Mouse (Mus musculus): ENCODE measurements around the gene Slc35e2. TPM values are rescaled to one million over a fixed set of nuclear protein-coding genes. Genes with fewer than 3 reads are reported as not detected.

Gene Slc35e2
- polyA plus RNA-seq, 1 experiment from 2014 or later: 12.3 TPM

DNA sequence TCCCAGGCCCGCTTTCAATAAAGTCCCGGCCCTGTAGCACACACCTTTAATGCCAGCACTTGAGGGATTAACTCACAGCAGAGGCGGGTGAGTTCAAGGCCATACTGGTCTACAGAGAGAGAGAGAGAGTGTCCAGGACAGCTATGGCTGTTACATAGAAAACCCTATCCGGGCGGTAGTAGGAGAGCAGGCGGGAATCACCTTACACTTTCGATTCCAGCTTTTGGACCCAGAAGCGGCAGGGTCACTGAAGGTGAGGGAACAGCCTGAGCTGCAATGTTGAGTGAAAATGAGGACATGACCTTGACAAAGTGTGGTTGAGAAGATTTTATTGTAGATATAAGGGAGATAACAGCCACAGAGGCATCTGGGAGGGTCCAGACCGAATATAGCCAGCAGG, 27.3 kb upstream of the Slc35e2 start:
- Histone ChIP-seq H3K9me3 (ENCODE audit: control insufficient read depth, low read length) (no peaks in the 10 kb centered on the region), H3K36me3 (ENCODE audit: control insufficient read depth, insufficient read depth, low read length) (peaks cover 5% of the 10 kb centered on the region; the same call in 1 of the 2 replicates), H3K9ac (ENCODE audit: low read depth, low read length) (no peak overlapping the region), H3K4me1 (ENCODE audit: control insufficient read depth, insufficient read depth, low read depth, low read length) (no peaks in the 10 kb centered on the region), H3K4me3 (ENCODE audit: low read length) (no peak overlapping the region), H3K27me3 (replicated peaks; ENCODE audit: control insufficient read depth, insufficient read depth, low read length) (no peaks in the 10 kb centered on the region), H3K4me2 (ENCODE audit: low read length) (no peak overlapping the region), H3K27ac (ENCODE audit: low read depth, low read length) (no peak overlapping the region)
- ATAC-seq: no peak
- WGBS: 96% methylated on average over 9 of the region's 9 CpGs

DNA sequence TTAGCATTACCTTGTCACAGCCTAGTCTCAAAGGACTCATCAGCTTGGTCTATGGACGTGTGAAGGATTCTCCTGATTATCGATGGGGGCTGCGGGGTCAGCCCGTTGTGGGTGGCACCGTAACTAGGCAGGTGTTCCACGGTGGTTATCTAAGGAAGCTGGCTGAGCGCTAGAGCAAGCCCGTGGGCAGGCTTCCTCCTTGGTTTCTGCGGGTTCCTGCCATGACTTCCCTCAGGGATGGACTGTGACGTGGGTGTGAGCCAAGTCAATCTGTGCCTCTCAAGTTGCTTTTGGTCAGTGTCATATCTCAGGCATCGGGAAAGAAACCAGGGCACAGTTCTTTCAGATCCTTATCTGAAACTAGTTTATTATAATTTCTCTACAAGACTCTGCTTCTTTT, 26.3 kb upstream of the Slc35e2 start:
- H3K4me2 ChIP-seq (ENCODE audit: low read length): no peak overlapping the region
- no peak overlapping the region for H3K4me3 ChIP-seq (ENCODE audit: low read length)
- H3K9ac ChIP-seq (ENCODE audit: low read depth, low read length): no peak overlapping the region
- H3K27me3 ChIP-seq (replicated peaks; ENCODE audit: control insufficient read depth, insufficient read depth, low read length): no peaks in the 10 kb centered on the region
- peaks cover 12% of the 10 kb centered on the region; the same call in 1 of the 2 replicates for H3K36me3 ChIP-seq (ENCODE audit: control insufficient read depth, insufficient read depth, low read length)
- ATAC-seq: no peak
- no peaks in the 10 kb centered on the region for H3K4me1 ChIP-seq (ENCODE audit: control insufficient read depth, insufficient read depth, low read depth, low read length)
- 89% methylated on average over 11 of the region's 11 CpGs for WGBS
- H3K27ac ChIP-seq (ENCODE audit: low read depth, low read length): no peak overlapping the region
- no peaks in the 10 kb centered on the region for H3K9me3 ChIP-seq (ENCODE audit: control insufficient read depth, low read length)

DNA sequence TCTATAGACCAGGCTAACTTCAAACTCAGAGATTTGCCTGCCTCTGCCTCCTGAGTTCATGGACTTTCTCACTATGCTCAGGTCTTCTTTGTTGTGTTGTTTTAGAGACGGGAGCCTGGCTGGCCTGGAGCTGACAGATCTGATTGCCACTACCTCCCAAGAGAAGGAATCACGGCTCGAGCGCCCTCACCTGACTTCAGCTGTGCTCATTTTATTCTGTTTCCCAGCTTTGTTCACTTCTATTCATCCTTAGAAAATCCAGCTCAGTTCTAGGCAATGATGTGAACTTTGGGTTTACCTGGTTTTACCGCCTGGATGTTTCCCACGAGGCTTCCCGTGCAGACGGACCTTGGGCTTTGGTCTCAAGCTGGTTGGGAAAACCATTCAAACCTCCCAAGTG, 25.7 kb upstream of the Slc35e2 start:
- Histone ChIP-seq H3K4me1 (ENCODE audit: control insufficient read depth, insufficient read depth, low read depth, low read length) (no peaks in the 10 kb centered on the region), H3K4me3 (ENCODE audit: low read length) (no peak overlapping the region), H3K27me3 (replicated peaks; ENCODE audit: control insufficient read depth, insufficient read depth, low read length) (no peaks in the 10 kb centered on the region), H3K4me2 (ENCODE audit: low read length) (no peak overlapping the region), H3K9ac (ENCODE audit: low read depth, low read length) (no peak overlapping the region), H3K27ac (ENCODE audit: low read depth, low read length) (no peak overlapping the region), H3K36me3 (ENCODE audit: control insufficient read depth, insufficient read depth, low read length) (peaks cover 14% of the 10 kb centered on the region; the same call in 1 of the 2 replicates), H3K9me3 (ENCODE audit: control insufficient read depth, low read length) (no peaks in the 10 kb centered on the region)
- WGBS: 81% methylated on average over 8 of the region's 8 CpGs
- no peak for ATAC-seq

DNA sequence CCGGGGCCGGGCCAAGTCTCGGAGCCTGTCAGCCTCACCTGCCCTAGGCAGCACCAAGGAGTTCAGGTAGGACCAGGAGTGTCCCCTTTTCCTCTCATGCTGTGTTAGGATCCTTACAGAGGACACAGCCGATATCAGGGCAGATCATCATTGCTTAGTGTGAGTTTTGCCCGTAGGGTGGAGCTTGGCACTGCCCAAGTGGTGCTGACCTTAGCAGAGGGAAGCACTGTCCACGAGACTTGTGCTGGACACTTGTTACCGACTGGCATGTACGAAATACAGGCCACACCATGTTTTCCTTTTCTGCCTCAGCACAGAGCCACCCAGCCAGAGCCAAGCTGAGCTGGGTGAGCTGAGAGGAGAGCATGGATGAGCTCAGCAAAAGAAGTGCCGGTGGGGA, 24.1 kb upstream of the Slc35e2 start:
- H3K9me3 ChIP-seq (ENCODE audit: control insufficient read depth, low read length): no peaks in the 10 kb centered on the region
- no peak overlapping the region for H3K4me2 ChIP-seq (ENCODE audit: low read length)
- H3K4me1 ChIP-seq (ENCODE audit: control insufficient read depth, insufficient read depth, low read depth, low read length): no peaks in the 10 kb centered on the region
- peaks cover 15% of the 10 kb centered on the region; the same call in 1 of the 2 replicates for H3K36me3 ChIP-seq (ENCODE audit: control insufficient read depth, insufficient read depth, low read length)
- no peaks in the 10 kb centered on the region for H3K27me3 ChIP-seq (replicated peaks; ENCODE audit: control insufficient read depth, insufficient read depth, low read length)
- H3K9ac ChIP-seq (ENCODE audit: low read depth, low read length): no peak overlapping the region
- H3K27ac ChIP-seq (ENCODE audit: low read depth, low read length): no peak overlapping the region
- no peak overlapping the region for H3K4me3 ChIP-seq (ENCODE audit: low read length)
- no peak for ATAC-seq
- 96% methylated on average over 9 of the region's 9 CpGs for WGBS

DNA sequence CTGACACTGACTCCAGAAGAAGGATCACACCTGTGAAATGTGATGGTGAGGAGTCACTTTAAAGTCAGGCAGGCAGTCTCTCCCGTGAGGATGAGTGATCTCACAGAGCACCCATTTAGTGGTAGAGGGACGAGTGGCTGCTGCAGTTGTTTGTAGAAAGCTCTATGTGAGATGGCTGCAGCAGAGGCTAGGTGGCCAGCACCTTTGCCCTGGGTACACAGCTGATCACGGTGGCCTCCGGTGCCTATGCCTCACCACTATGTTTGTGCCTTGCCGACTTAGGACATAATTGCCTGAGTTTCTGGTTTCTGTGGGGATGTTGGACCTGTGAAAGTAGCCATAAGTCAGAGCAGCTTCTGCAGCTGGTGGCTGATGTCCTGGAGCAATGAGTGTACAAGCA, 23.5 kb upstream of the Slc35e2 start:
- no peaks in the 10 kb centered on the region for H3K27me3 ChIP-seq (replicated peaks; ENCODE audit: control insufficient read depth, insufficient read depth, low read length)
- no peak overlapping the region for H3K4me3 ChIP-seq (ENCODE audit: low read length)
- no peaks in the 10 kb centered on the region for H3K9me3 ChIP-seq (ENCODE audit: control insufficient read depth, low read length)
- peaks cover 17% of the 10 kb centered on the region; the same call in 1 of the 2 replicates for H3K36me3 ChIP-seq (ENCODE audit: control insufficient read depth, insufficient read depth, low read length)
- no peak overlapping the region for H3K9ac ChIP-seq (ENCODE audit: low read depth, low read length)
- no peak for ATAC-seq
- no peaks in the 10 kb centered on the region for H3K4me1 ChIP-seq (ENCODE audit: control insufficient read depth, insufficient read depth, low read depth, low read length)
- H3K27ac ChIP-seq (ENCODE audit: low read depth, low read length): no peak overlapping the region
- 91% methylated on average over 5 of the region's 5 CpGs for WGBS
- no peak overlapping the region for H3K4me2 ChIP-seq (ENCODE audit: low read length)

DNA sequence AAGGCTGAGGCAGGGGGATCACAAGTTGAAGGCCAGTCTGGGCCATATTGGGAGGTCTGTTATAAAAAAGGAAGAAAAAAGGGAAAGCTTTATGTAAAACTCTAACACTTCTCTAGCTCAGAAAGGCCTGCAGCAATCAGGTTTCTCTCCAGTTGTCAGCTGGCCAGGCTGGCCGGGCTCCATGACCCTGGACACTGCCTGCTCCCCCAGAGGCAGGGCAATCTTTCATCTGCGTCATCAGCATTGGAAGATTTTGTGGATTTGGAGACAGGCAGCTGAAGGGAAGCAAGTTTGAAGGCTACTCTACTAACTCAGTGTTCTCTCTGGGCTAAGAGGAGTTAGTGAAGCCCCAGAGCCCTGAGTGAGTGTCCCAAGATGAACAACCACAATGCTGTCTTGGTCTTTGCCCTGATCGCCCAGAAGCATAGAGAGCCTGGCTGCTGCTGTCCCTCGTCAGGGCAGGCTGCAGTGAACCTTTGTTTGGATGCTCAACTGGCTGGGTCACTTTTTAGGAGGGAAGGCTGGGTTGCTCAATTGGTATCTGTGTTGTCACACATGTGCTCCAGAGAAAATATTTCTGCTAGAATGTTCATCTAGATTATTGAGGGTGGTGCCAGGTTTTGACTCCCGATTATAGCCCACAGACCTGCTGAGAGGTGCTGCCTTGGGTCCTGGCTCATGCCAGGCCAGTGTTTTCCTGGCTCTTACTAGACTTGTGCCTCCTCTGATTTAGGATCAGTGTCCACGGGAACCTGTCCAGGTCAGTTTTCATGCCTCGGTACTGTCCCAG, 22.7 kb upstream of the Slc35e2 start:
- Histone ChIP-seq H3K4me1 (ENCODE audit: control insufficient read depth, insufficient read depth, low read depth, low read length) (no peaks in the 10 kb centered on the region), H3K4me2 (ENCODE audit: low read length) (no peak overlapping the region), H3K4me3 (ENCODE audit: low read length) (no peak overlapping the region), H3K27ac (ENCODE audit: low read depth, low read length) (no peak overlapping the region), H3K27me3 (replicated peaks; ENCODE audit: control insufficient read depth, insufficient read depth, low read length) (no peaks in the 10 kb centered on the region), H3K36me3 (ENCODE audit: control insufficient read depth, insufficient read depth, low read length) (peaks cover 17% of the 10 kb centered on the region; the same call in 1 of the 2 replicates), H3K9me3 (ENCODE audit: control insufficient read depth, low read length) (no peaks in the 10 kb centered on the region), H3K9ac (ENCODE audit: low read depth, low read length) (no peak overlapping the region)
- no peak for ATAC-seq
- WGBS: 90% methylated on average over 7 of the region's 7 CpGs

DNA sequence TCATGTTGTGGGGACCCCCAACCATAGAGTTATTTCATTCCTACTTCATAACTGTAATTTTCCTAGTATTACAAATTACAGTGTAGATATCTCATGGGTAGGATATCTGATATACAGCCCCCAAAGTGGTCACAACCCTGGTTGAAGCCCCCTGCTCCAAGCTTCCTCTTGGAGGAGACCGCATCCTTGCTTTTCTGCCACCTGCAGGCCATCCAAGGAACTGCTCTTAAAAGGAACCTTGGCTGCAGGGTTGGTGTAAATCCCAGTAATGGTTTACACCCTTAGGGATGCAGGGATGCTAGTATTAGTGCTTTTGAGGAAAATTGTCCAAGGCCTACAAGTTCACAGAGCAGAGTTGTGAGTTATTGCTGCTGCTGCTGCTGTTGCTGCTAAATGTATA, 20.8 kb upstream of the Slc35e2 start:
- H3K4me2 ChIP-seq (ENCODE audit: low read length): no peak overlapping the region
- peaks cover 28% of the 10 kb centered on the region for H3K36me3 ChIP-seq (ENCODE audit: control insufficient read depth, insufficient read depth, low read length)
- no peaks in the 10 kb centered on the region for H3K27me3 ChIP-seq (replicated peaks; ENCODE audit: control insufficient read depth, insufficient read depth, low read length)
- ATAC-seq: no peak; the same call in 1 of the 2 replicates
- H3K9ac ChIP-seq (ENCODE audit: low read depth, low read length): no peak overlapping the region
- no peak overlapping the region for H3K27ac ChIP-seq (ENCODE audit: low read depth, low read length)
- WGBS: 24% methylated on average over 1 of the region's 1 CpGs
- H3K4me3 ChIP-seq (ENCODE audit: low read length): no peak overlapping the region
- H3K4me1 ChIP-seq (ENCODE audit: control insufficient read depth, insufficient read depth, low read depth, low read length): no peaks in the 10 kb centered on the region
- H3K9me3 ChIP-seq (ENCODE audit: control insufficient read depth, low read length): no peaks in the 10 kb centered on the region

DNA sequence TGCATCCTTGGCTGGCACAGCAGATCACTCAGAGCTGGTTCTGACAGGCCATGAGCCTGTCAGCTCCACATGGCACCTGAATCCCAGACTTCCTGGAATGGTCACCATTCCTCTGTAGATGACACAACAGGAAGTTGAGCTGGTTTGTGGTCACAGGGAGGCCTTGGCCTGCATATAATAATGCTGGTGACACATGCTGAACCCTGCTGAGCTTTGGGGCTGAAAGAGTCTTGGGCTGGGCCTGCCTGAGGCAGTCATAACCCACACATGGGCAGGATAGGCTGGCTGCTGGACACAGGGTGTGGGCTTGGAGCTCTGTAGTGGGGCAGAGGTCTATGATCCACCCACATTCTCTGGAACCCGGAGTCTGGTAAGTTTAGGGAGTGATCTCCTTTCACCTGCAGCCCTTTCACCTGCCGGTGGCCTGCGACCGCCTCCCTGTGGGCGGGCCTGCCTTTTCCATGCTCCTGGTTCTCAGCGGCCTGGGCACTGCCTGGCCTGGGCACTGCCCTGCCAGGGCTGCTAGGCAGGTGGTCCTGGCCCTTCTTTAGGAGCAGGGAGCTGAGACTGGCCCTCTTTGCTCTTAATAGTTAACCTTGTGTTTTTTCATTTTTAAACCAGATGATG, 18.8 kb upstream of the Slc35e2 start:
- Histone ChIP-seq H3K9me3 (ENCODE audit: control insufficient read depth, low read length) (no peaks in the 10 kb centered on the region), H3K9ac (ENCODE audit: low read depth, low read length) (no peak overlapping the region), H3K27me3 (replicated peaks; ENCODE audit: control insufficient read depth, insufficient read depth, low read length) (no peaks in the 10 kb centered on the region), H3K27ac (ENCODE audit: low read depth, low read length) (no peak overlapping the region), H3K4me1 (ENCODE audit: control insufficient read depth, insufficient read depth, low read depth, low read length) (no peaks in the 10 kb centered on the region), H3K4me2 (ENCODE audit: low read length) (no peak overlapping the region), H3K36me3 (ENCODE audit: control insufficient read depth, insufficient read depth, low read length) (peaks cover 40% of the 10 kb centered on the region), H3K4me3 (ENCODE audit: low read length) (no peak overlapping the region)
- WGBS: 96% methylated on average over 6 of the region's 6 CpGs
- ATAC-seq: no peak

DNA sequence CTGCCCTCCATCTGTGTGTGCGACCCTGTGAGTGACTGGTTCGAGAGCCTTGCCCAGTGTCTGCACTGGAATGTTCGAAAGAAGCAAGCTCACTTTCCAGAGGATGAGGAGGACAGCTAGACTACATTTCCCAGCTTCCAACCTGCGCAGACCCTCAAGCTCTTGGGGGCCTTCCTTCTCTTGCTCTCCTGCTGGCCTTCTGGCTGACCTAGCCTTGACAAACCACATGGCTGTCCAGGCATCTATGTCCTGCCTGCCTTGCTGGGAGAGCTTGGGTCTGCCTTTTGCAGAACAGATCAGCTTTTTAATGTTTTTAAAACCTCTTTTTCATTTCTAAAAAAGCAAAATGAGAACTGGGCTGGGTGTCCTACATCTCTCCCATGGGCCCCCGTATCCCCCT, 11.9 kb upstream of the Slc35e2 start:
- Histone ChIP-seq H3K9ac (ENCODE audit: low read depth, low read length) (no peak overlapping the region), H3K27me3 (replicated peaks; ENCODE audit: control insufficient read depth, insufficient read depth, low read length) (no peaks in the 10 kb centered on the region), H3K27ac (ENCODE audit: low read depth, low read length) (no peak overlapping the region), H3K4me3 (ENCODE audit: low read length) (no peak overlapping the region), H3K4me1 (ENCODE audit: control insufficient read depth, insufficient read depth, low read depth, low read length) (no peaks in the 10 kb centered on the region), H3K9me3 (ENCODE audit: control insufficient read depth, low read length) (no peaks in the 10 kb centered on the region), H3K4me2 (ENCODE audit: low read length) (no peak overlapping the region), H3K36me3 (ENCODE audit: control insufficient read depth, insufficient read depth, low read length) (peaks cover 46% of the 10 kb centered on the region)
- 93% methylated on average over 5 of the region's 5 CpGs for WGBS
- no peak for ATAC-seq
